30 mouse cellular contexts compared by ENCODE assay signal in the genomic region with DNA sequence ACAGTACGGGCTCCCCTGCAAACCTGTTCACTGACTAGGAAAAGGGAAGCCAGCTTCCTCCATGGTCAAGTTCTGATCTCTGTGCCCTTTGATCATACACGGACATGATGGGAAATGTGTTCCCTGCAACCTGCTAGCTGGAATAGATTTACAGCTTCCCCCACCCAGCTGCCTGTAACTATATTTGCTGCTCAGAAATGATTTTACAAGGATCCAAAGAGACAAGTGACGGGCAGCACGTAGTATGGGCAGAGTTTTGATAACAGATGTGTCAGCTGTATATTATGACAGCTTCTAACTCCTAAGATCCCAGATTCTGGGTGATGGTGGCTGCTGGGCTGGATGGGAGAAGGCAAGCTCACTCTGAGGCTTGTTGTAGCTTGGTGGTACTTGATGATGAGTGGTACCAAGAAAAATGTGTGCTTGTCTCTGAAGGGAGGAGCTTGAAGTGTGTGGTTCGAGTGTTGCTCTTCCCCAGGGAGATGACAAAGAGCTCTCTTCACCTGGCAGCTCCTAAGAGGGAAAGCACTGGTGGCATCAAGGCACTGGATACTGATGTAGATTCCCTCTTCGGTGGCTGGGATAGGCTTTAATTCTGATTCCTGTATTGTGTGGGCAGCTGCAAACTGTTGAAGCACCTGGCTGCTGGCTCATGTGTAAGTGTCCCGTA. TPM values are rescaled to one million over a fixed set of nuclear protein-coding genes. Genes with fewer than 3 reads are reported as not detected.
DNase-seq lines count a peak whose midpoint lies in the region; ATAC-seq lines count a peak whose summit lies in the region.
"Had no signal": no experiment of that assay in that cellular context is flagged by ENCODE, and none has a peak within 500 bp of the region (broad histone marks: within the 10 kb centered on the region; RNA-seq: fewer than 3 reads in every experiment).

No protein-coding gene starts in this region.

- peak; percentile 72 for DNase-seq in heart, adult 11 months
- peak; percentile 3 for DNase-seq in neural tube, embryonic 11.5 days (ENCODE audit: low spot score)
- peak; percentile 70 for DNase-seq in large intestine, adult 2 months (ENCODE audit: low read depth, low spot score)
- no peak for DNase-seq in urinary bladder, adult 18-20 months (ENCODE audit: low spot score in 2 of 2)
- no peak for DNase-seq in cerebellum, postnatal 25 days
- DNase-seq: adrenal gland, adult 2 months; cerebellum, adult 8-10 months; cerebellum, postnatal 36 days; embryo, embryonic 11 days; gastrocnemius, postnatal 25 days; heart, adult 18-20 months; kidney, adult 8-10 months; kidney, postnatal 10 days; layer of hippocampus, adult 9-11 months; liver, embryonic 13.5 days; lung, adult 18-20 months; lung, postnatal 10 days; thymus, postnatal 14 days had no signal

- H3K4me2 ChIP-seq in heart, embryonic 12.5 days, result no peak overlapping the region
- H3K4me2 ChIP-seq in neural tube, embryonic 11.5 days (ENCODE audit: low read depth), result no peak overlapping the region
- H3K4me2 ChIP-seq in neural tube, embryonic 15.5 days, result no peak overlapping the region
- H3K4me2 ChIP-seq in forebrain, embryonic 12.5 days, result no peak overlapping the region
- H3K4me2 ChIP-seq: embryonic facial prominence, embryonic 12.5 days; forebrain, embryonic 15.5 days; hindbrain, embryonic 14.5 days; limb, embryonic 15.5 days; liver, embryonic 13.5 days; neural tube, embryonic 13.5 days; stomach, embryonic 15.5 days had no signal

- ATAC-seq in heart, embryonic 12.5 days (ENCODE audit: insufficient number of reproducible peaks, low FRiP score), result no peak
- no peak for ATAC-seq in neural tube, embryonic 11.5 days (ENCODE audit: insufficient read depth, low FRiP score, low TSS enrichment)
- no peak for ATAC-seq in neural tube, embryonic 15.5 days (ENCODE audit: low FRiP score)
- ATAC-seq in forebrain, embryonic 12.5 days (ENCODE audit: low FRiP score), result no peak
- ATAC-seq: activated CD4-positive, CD25-positive, alpha-beta regulatory T cell, adult 4 months; forebrain, embryonic 15.5 days; midbrain, embryonic 16.5 days had no signal

- peaks cover 25% of the 10 kb centered on the region for H3K4me1 ChIP-seq in heart, embryonic 12.5 days (replicated peaks)
- H3K4me1 ChIP-seq in neural tube, embryonic 11.5 days (ENCODE audit: control insufficient read depth, insufficient read depth, low read length), result no peaks in the 10 kb centered on the region; the same call in 1 of the 2 replicates
- H3K4me1 ChIP-seq in neural tube, embryonic 15.5 days, result no peaks in the 10 kb centered on the region
- H3K4me1 ChIP-seq in forebrain, embryonic 12.5 days, result no peaks in the 10 kb centered on the region
- H3K4me1 ChIP-seq: forebrain, embryonic 15.5 days; liver, embryonic 13.5 days; neural tube, embryonic 13.5 days; stomach, embryonic 15.5 days had no signal

- no peak overlapping the region for H3K27ac ChIP-seq in heart, embryonic 12.5 days (ENCODE audit: poor library complexity, severe bottlenecking)
- no peak overlapping the region for H3K27ac ChIP-seq in neural tube, embryonic 11.5 days (ENCODE audit: low read depth, low read length)
- no peak overlapping the region for H3K27ac ChIP-seq in neural tube, embryonic 15.5 days (replicated peaks)
- no peak overlapping the region for H3K27ac ChIP-seq in forebrain, embryonic 12.5 days
- H3K27ac ChIP-seq: embryonic facial prominence, embryonic 12.5 days; forebrain, embryonic 15.5 days; hindbrain, embryonic 14.5 days; limb, embryonic 10.5 days; limb, embryonic 15.5 days; liver, embryonic 13.5 days; neural tube, embryonic 13.5 days; stomach, embryonic 15.5 days had no signal

- no peaks in the 10 kb centered on the region for H3K9me3 ChIP-seq in heart, embryonic 12.5 days (replicated peaks)
- no peaks in the 10 kb centered on the region for H3K9me3 ChIP-seq in neural tube, embryonic 11.5 days (ENCODE audit: control insufficient read depth, low read length)
- H3K9me3 ChIP-seq in neural tube, embryonic 15.5 days (replicated peaks), result no peaks in the 10 kb centered on the region
- no peaks in the 10 kb centered on the region for H3K9me3 ChIP-seq in forebrain, embryonic 12.5 days
- H3K9me3 ChIP-seq: embryonic facial prominence, embryonic 12.5 days; forebrain, embryonic 15.5 days; limb, embryonic 10.5 days; limb, embryonic 15.5 days; liver, embryonic 13.5 days; neural tube, embryonic 13.5 days; stomach, embryonic 15.5 days had no signal

- no peak overlapping the region; the same call in 1 of the 2 replicates for H3K9ac ChIP-seq in heart, embryonic 12.5 days
- H3K9ac ChIP-seq in neural tube, embryonic 11.5 days (ENCODE audit: low read length), result no peak overlapping the region
- no peak overlapping the region for H3K9ac ChIP-seq in neural tube, embryonic 15.5 days (replicated peaks)
- H3K9ac ChIP-seq in forebrain, embryonic 12.5 days, result no peak overlapping the region
- H3K9ac ChIP-seq: embryonic facial prominence, embryonic 12.5 days; forebrain, embryonic 15.5 days; hindbrain, embryonic 14.5 days; limb, embryonic 15.5 days; liver, embryonic 13.5 days; neural tube, embryonic 13.5 days; stomach, embryonic 15.5 days had no signal

- H3K36me3 ChIP-seq in heart, embryonic 12.5 days, result no peaks in the 10 kb centered on the region
- H3K36me3 ChIP-seq in neural tube, embryonic 11.5 days (ENCODE audit: control insufficient read depth, insufficient read depth, low read length), result no peaks in the 10 kb centered on the region
- H3K36me3 ChIP-seq in neural tube, embryonic 15.5 days, result no peaks in the 10 kb centered on the region
- H3K36me3 ChIP-seq in forebrain, embryonic 12.5 days (replicated peaks), result no peaks in the 10 kb centered on the region
- H3K36me3 ChIP-seq: embryonic facial prominence, embryonic 12.5 days; forebrain, embryonic 15.5 days; limb, embryonic 10.5 days; limb, embryonic 15.5 days; liver, embryonic 13.5 days; neural tube, embryonic 13.5 days; stomach, embryonic 15.5 days had no signal

- no peaks in the 10 kb centered on the region for H3K27me3 ChIP-seq in heart, embryonic 12.5 days (replicated peaks)
- no peaks in the 10 kb centered on the region for H3K27me3 ChIP-seq in neural tube, embryonic 11.5 days (ENCODE audit: control insufficient read depth, insufficient read depth, low read length)
- H3K27me3 ChIP-seq in neural tube, embryonic 15.5 days (replicated peaks), result no peaks in the 10 kb centered on the region
- no peaks in the 10 kb centered on the region for H3K27me3 ChIP-seq in forebrain, embryonic 12.5 days
- H3K27me3 ChIP-seq: embryonic facial prominence, embryonic 12.5 days; forebrain, embryonic 15.5 days; limb, embryonic 15.5 days; liver, embryonic 13.5 days; neural tube, embryonic 13.5 days; stomach, embryonic 15.5 days had no signal

- H3K4me3 ChIP-seq in heart, embryonic 12.5 days, result no peak overlapping the region
- H3K4me3 ChIP-seq in neural tube, embryonic 11.5 days (ENCODE audit: low read depth, low read length), result no peak overlapping the region
- no peak overlapping the region for H3K4me3 ChIP-seq in neural tube, embryonic 15.5 days (replicated peaks)
- H3K4me3 ChIP-seq in forebrain, embryonic 12.5 days (replicated peaks), result no peak overlapping the region
- H3K4me3 ChIP-seq: embryonic facial prominence, embryonic 12.5 days; forebrain, embryonic 15.5 days; limb, embryonic 10.5 days; limb, embryonic 15.5 days; liver, embryonic 13.5 days; neural tube, embryonic 13.5 days; stomach, embryonic 15.5 days had no signal

- 62% methylated on average over 7 of the region's 7 CpGs for WGBS in heart, embryonic 12.5 days
- 82% methylated on average over 7 of the region's 7 CpGs for WGBS in neural tube, embryonic 11.5 days
- WGBS in neural tube, embryonic 15.5 days, result 88% methylated on average over 7 of the region's 7 CpGs
- 48% methylated on average over 7 of the region's 7 CpGs for WGBS in large intestine, adult 2 months
- WGBS in forebrain, embryonic 12.5 days, result 84% methylated on average over 7 of the region's 7 CpGs

RNA-seq across cellular contexts. Expression of a gene that starts 59.4 kb away (rescaled TPM):
- 16.5 and 18.3 TPM in 2 replicates for polyA plus RNA-seq in heart, embryonic 12.5 days (2016; fragmentation: Nextera tagmentation; extraction: Ambion mirVana)
- 8.6 and 11.2 TPM in 2 replicates for polyA plus RNA-seq in neural tube, embryonic 11.5 days (2014; fragmentation: Nextera tagmentation; extraction: Ambion mirVana)
- 8.0 and 10.3 TPM in 2 replicates for polyA plus RNA-seq in neural tube, embryonic 15.5 days (2015; fragmentation: Nextera tagmentation; extraction: Ambion mirVana)
- 11.5 and 12.6 TPM in 2 replicates for polyA plus RNA-seq in large intestine, adult 2 months (2012; rRNA removed)
- 11.5 and 11.7 TPM in 2 replicates for polyA plus RNA-seq in forebrain, embryonic 12.5 days (2016; fragmentation: Nextera tagmentation; extraction: Ambion mirVana)

Comparison
In these comparisons a context has a peak if more than half of its experiments do, and no peak if none do; other contexts are left out.
1. DNase-seq: peak in heart, adult 11 months (single experiment), neural tube, embryonic 11.5 days (single experiment) and large intestine, adult 2 months (single experiment); none in urinary bladder, adult 18-20 months (0 of 2) and cerebellum, postnatal 25 days (0 of 2).